Mouse (Mus musculus): ENCODE data around the gene Gm10770.

DNA sequence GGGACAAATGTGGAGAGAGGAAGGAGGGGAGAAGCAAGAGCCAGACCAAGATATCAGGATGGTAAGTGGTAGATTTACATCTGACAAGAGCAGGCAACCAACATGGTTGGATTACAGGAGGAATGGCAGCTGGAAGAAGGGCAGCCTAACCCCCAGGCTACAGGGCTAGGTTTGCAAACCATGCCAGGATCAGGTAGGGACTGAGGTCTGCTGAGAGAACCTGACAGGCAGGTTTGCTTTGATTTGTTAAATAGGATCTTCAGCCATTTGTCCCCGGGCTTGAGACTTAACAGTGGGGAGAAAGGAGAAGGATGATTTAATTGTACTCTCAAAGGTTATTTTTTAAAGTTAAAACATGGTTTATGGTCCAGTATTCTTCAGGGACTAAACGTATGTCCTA is 46.7 kb downstream of the Gm10770 start:
- TF ChIP-seq FLI1 (IDR thresholded peaks at IDR 0.05; ENCODE audit: low read length) (no peak), GATA1 (IDR thresholded peaks at IDR 0.05; ENCODE audit: borderline replicate concordance, low read length) (no peak)
